Mouse (Mus musculus): ENCODE data around the gene Six3. TPM values are rescaled to one million over a fixed set of nuclear protein-coding genes. Genes with fewer than 3 reads are reported as not detected.

The Six3 gene
- polyA plus RNA-seq, 1 experiment, result not detected

GRCm38 (mm10) chr17:85621505-85622310 lies 8.3 kb downstream of the Six3 start:
- TF ChIP-seq CTCF (IDR thresholded peaks at IDR 0.05; ENCODE audit: extremely low read depth, insufficient read length, insufficient replicate concordance, low read depth, low read length), result no peak
- no peak for TF ChIP-seq POLR2A (IDR thresholded peaks at IDR 0.05; ENCODE audit: low read depth, low read length)
- H3K4me1 ChIP-seq (ENCODE audit: control insufficient read depth, insufficient read depth, insufficient read length, low read length), result peaks cover 4% of the 10 kb centered on the region; the same call in 1 of the 2 replicates
- no peak overlapping the region for H3K27ac ChIP-seq (ENCODE audit: insufficient read depth, low read depth, low read length)
- H3K36me3 ChIP-seq (ENCODE audit: control insufficient read depth, insufficient read depth, low read length), result no peaks in the 10 kb centered on the region
- H3K4me3 ChIP-seq (ENCODE audit: low read depth, low read length), result peak overlapping the region; percentile 21; the same call in 1 of the 2 replicates
- H3K27me3 ChIP-seq (ENCODE audit: control insufficient read depth, insufficient read depth, low read length), result peaks cover 95% of the 10 kb centered on the region
- 1% methylated on average over 67 of the region's 67 CpGs for WGBS

GRCm38 (mm10) chr17:85622493-85623157 lies 9.2 kb downstream of the Six3 start:
- peaks cover 88% of the 10 kb centered on the region for H3K27me3 ChIP-seq (ENCODE audit: control insufficient read depth, insufficient read depth, low read length)
- peaks cover 4% of the 10 kb centered on the region; the same call in 1 of the 2 replicates for H3K4me1 ChIP-seq (ENCODE audit: control insufficient read depth, insufficient read depth, insufficient read length, low read length)
- 17% methylated on average over 12 of the region's 12 CpGs for WGBS
- H3K27ac ChIP-seq (ENCODE audit: insufficient read depth, low read depth, low read length), result no peak overlapping the region
- H3K36me3 ChIP-seq (ENCODE audit: control insufficient read depth, insufficient read depth, low read length), result no peaks in the 10 kb centered on the region
- no peak overlapping the region for H3K4me3 ChIP-seq (ENCODE audit: low read depth, low read length)
- TF ChIP-seq POLR2A (IDR thresholded peaks at IDR 0.05; ENCODE audit: low read depth, low read length) (no peak), CTCF (IDR thresholded peaks at IDR 0.05; ENCODE audit: extremely low read depth, insufficient read length, insufficient replicate concordance, low read depth, low read length) (no peak)

- no peak for TF ChIP-seq POLR2A (IDR thresholded peaks at IDR 0.05; ENCODE audit: low read depth, low read length)
- Histone ChIP-seq H3K27me3 (ENCODE audit: control insufficient read depth, insufficient read depth, low read length) (peaks cover 85% of the 10 kb centered on the region), H3K4me1 (ENCODE audit: control insufficient read depth, insufficient read depth, insufficient read length, low read length) (peaks cover 4% of the 10 kb centered on the region; the same call in 1 of the 2 replicates), H3K36me3 (ENCODE audit: control insufficient read depth, insufficient read depth, low read length) (no peaks in the 10 kb centered on the region), H3K4me3 (ENCODE audit: low read depth, low read length) (no peak overlapping the region), H3K27ac (ENCODE audit: insufficient read depth, low read depth, low read length) (no peak overlapping the region)
- WGBS, result 5% methylated on average over 52 of the region's 52 CpGs
These were observed 10.0 kb downstream of the Six3 start for GRCm38 (mm10) chr17:85623161-85624050.

- Histone ChIP-seq H3K27ac (ENCODE audit: insufficient read depth, low read depth, low read length) (no peak overlapping the region), H3K4me3 (ENCODE audit: low read depth, low read length) (no peak overlapping the region), H3K36me3 (ENCODE audit: control insufficient read depth, insufficient read depth, low read length) (no peaks in the 10 kb centered on the region), H3K4me1 (ENCODE audit: control insufficient read depth, insufficient read depth, insufficient read length, low read length) (peaks cover 4% of the 10 kb centered on the region; the same call in 1 of the 2 replicates), H3K27me3 (ENCODE audit: control insufficient read depth, insufficient read depth, low read length) (peaks cover 84% of the 10 kb centered on the region)
- TF ChIP-seq POLR2A (IDR thresholded peaks at IDR 0.05; ENCODE audit: low read depth, low read length) (no peak), CTCF (IDR thresholded peaks at IDR 0.05; ENCODE audit: extremely low read depth, insufficient read length, insufficient replicate concordance, low read depth, low read length) (no peak)
- 7% methylated on average over 13 of the region's 13 CpGs for WGBS
These were observed 10.6 kb downstream of the Six3 start for GRCm38 (mm10) chr17:85624051-85624420.

- TF ChIP-seq POLR2A (IDR thresholded peaks at IDR 0.05; ENCODE audit: low read depth, low read length) (no peak), CTCF (IDR thresholded peaks at IDR 0.05; ENCODE audit: extremely low read depth, insufficient read length, insufficient replicate concordance, low read depth, low read length) (no peak)
- Histone ChIP-seq H3K36me3 (ENCODE audit: control insufficient read depth, insufficient read depth, low read length) (no peaks in the 10 kb centered on the region), H3K27me3 (ENCODE audit: control insufficient read depth, insufficient read depth, low read length) (peaks cover 72% of the 10 kb centered on the region), H3K4me3 (ENCODE audit: low read depth, low read length) (no peak overlapping the region), H3K4me1 (ENCODE audit: control insufficient read depth, insufficient read depth, insufficient read length, low read length) (peaks cover 4% of the 10 kb centered on the region; the same call in 1 of the 2 replicates), H3K27ac (ENCODE audit: insufficient read depth, low read depth, low read length) (no peak overlapping the region)
- 4% methylated on average over 26 of the region's 26 CpGs for WGBS
These were observed 11.9 kb downstream of the Six3 start for GRCm38 (mm10) chr17:85624981-85625940.
